Mouse (Mus musculus) liver, adult 2 months (tissue): Measurements from ENCODE around the gene Utp18. TPM values are rescaled to one million over a fixed set of nuclear protein-coding genes. Genes with fewer than 3 reads are reported as not detected.

ENCODE experiments used
- DNase-seq: peaks from one replicate; pipeline ENCODE4 v3.0.0-alpha.2; 2011; ENCODE audit warnings: low read depth, low spot score; ENCODE audit errors: extremely low read depth
- H3K27ac ChIP-seq: fragments of 200-500 bp; replicated peaks from 2 replicates; pipeline ENCODE4 v1.5.1; 2012; ENCODE audit warnings: low read depth, mild to moderate bottlenecking, control low read depth, inconsistent platforms, low read length; ENCODE audit not compliant: insufficient read depth
- H3K27me3 ChIP-seq: fragments of 200-500 bp; 2 replicates; pipeline ENCODE4 v1.6.1; 2012; ENCODE audit warnings: mild to moderate bottlenecking, moderate library complexity, low read length, inconsistent platforms; ENCODE audit not compliant: control insufficient read depth, insufficient read depth
- H3K36me3 ChIP-seq: fragments of 200-500 bp; 2 replicates; pipeline ENCODE4 v1.6.1; 2012; ENCODE audit warnings: low read length, inconsistent platforms; ENCODE audit not compliant: control insufficient read depth, insufficient read depth
- H3K4me1 ChIP-seq: fragments of 200-500 bp; 2 replicates; pipeline ENCODE4 v1.6.1; 2011; ENCODE audit warnings: low read length; ENCODE audit not compliant: control insufficient read depth, insufficient read depth
- H3K4me3 ChIP-seq: fragments of 200-500 bp; 2 replicates; pipeline ENCODE4 v1.5.1; 2011; ENCODE audit warnings: low read depth, mild to moderate bottlenecking, control low read depth, low read length, moderate library complexity; ENCODE audit not compliant: insufficient read depth
- H3K79me2 ChIP-seq: fragments of 200-500 bp; 2 replicates; pipeline ENCODE4 v1.6.1; 2012; ENCODE audit warnings: inconsistent platforms, mild to moderate bottlenecking, low read length, moderate library complexity; ENCODE audit not compliant: control insufficient read depth, insufficient read depth
- H3K9ac ChIP-seq: fragments of 200-500 bp; 2 replicates; pipeline ENCODE4 v1.6.1; 2012; ENCODE audit warnings: low read depth, mild to moderate bottlenecking, control low read depth, inconsistent platforms, low read length
- CTCF ChIP-seq: fragments of 200-500 bp; IDR thresholded peaks from 2 replicates; pipeline ENCODE4 v1.5.1; 2011; ENCODE audit warnings: low read depth, low read length, control low read depth
- POLR2A ChIP-seq: fragments of 200-500 bp; IDR thresholded peaks from 2 replicates; pipeline ENCODE4 v1.6.1; 2011; ENCODE audit warnings: low read length, control low read depth; ENCODE audit not compliant: insufficient read depth; ENCODE audit errors: extremely low read depth
- WGBS: fragments of 180-500 bp; shearing (Covaris S2); methylation state at CpG from one replicate; pipeline ENCODE4 v1.1.7; 2018; 5-methylcytosine and 5-hydroxymethylcytosine counted together
- polyA plus RNA-seq: library from polyadenylated mRNA; depleted of rRNA; stranded (reverse); fragments of >200 nt; gene quantifications from 2 replicates; pipeline ENCODE4 v1.2.3, GENCODE M21; 2012
- total RNA-seq: library from RNA; depleted of rRNA; stranded (reverse); fragments of >200 nt; gene quantifications from 2 replicates; pipeline ENCODE4 v1.2.3, GENCODE M21; 2014

Utp18 gene
- total and polyA plus RNA-seq, 2 experiments = 2.4 to 8.8 TPM

GRCm38 (mm10) chr11:93906834-93907233 is 21.3 kb upstream of the Utp18 start:
- H3K4me3 ChIP-seq = no peak overlapping the region
- H3K9ac ChIP-seq = no peak overlapping the region
- H3K36me3 ChIP-seq = peaks cover 38% of the 10 kb centered on the region
- 87% methylated on average over 4 of the region's 4 CpGs for WGBS
- H3K27me3 ChIP-seq = no peaks in the 10 kb centered on the region
- TF ChIP-seq POLR2A (no peak), CTCF (no peak)
- H3K79me2 ChIP-seq = no peaks in the 10 kb centered on the region; the same call in 1 of the 2 replicates
- H3K27ac ChIP-seq = no peak overlapping the region
- peaks cover 2% of the 10 kb centered on the region; the same call in 1 of the 2 replicates for H3K4me1 ChIP-seq
- no peak for DNase-seq

GRCm38 (mm10) chr11:93897732-93898131 is 12.2 kb upstream of the Utp18 start:
- no peak for DNase-seq
- Histone ChIP-seq H3K4me1 (no peaks in the 10 kb centered on the region), H3K4me3 (no peak overlapping the region), H3K36me3 (no peaks in the 10 kb centered on the region; the same call in 1 of the 2 replicates), H3K79me2 (peaks cover 2% of the 10 kb centered on the region; the same call in 1 of the 2 replicates), H3K27ac (no peak overlapping the region), H3K27me3 (no peaks in the 10 kb centered on the region), H3K9ac (no peak overlapping the region)
- 83% methylated on average over 3 of the region's 3 CpGs for WGBS
- TF ChIP-seq POLR2A = no peak
- TF ChIP-seq CTCF = no peak

GRCm38 (mm10) chr11:93887080-93887447 is 1.5 kb upstream of the Utp18 start:
- 6% methylated on average over 4 of the region's 4 CpGs for WGBS
- no peaks in the 10 kb centered on the region for H3K27me3 ChIP-seq
- TF ChIP-seq POLR2A (no peak), CTCF (no peak)
- peaks cover 16% of the 10 kb centered on the region for H3K79me2 ChIP-seq
- H3K36me3 ChIP-seq = peaks cover 2% of the 10 kb centered on the region
- DNase-seq = no peak
- H3K4me1 ChIP-seq = peaks cover 9% of the 10 kb centered on the region
- no peak overlapping the region for H3K9ac ChIP-seq
- H3K4me3 ChIP-seq = peak overlapping the region; percentile 82; the same call in 1 of the 2 replicates
- no peak overlapping the region for H3K27ac ChIP-seq

- peaks cover 9% of the 10 kb centered on the region for H3K4me1 ChIP-seq
- peak overlapping the region; percentile 82 for H3K4me3 ChIP-seq
- no peaks in the 10 kb centered on the region; the same call in none of the 2 replicates for H3K36me3 ChIP-seq
- 2% methylated on average over 34 of the region's 34 CpGs for WGBS
- TF ChIP-seq CTCF (no peak), POLR2A (no peak)
- no peak for DNase-seq
- H3K27ac ChIP-seq = no peak overlapping the region; the same call in 1 of the 2 replicates
- no peaks in the 10 kb centered on the region for H3K27me3 ChIP-seq
- peak overlapping the region; percentile 82 for H3K9ac ChIP-seq
- H3K79me2 ChIP-seq = peaks cover 14% of the 10 kb centered on the region
Measured at GRCm38 (mm10) chr11:93886411-93887079, 979 bp upstream of the Utp18 start.

GRCm38 (mm10) chr11:93884901-93885571 is 530 bp downstream of the Utp18 start:
- Histone ChIP-seq H3K27me3 (no peaks in the 10 kb centered on the region), H3K4me1 (peaks cover 9% of the 10 kb centered on the region), H3K9ac (peak overlapping the region; percentile 88), H3K36me3 (peaks cover 9% of the 10 kb centered on the region), H3K4me3 (peak overlapping the region; percentile 82), H3K27ac (peak overlapping the region; percentile 65), H3K79me2 (peaks cover 14% of the 10 kb centered on the region)
- under 1% methylated on average over 67 of the region's 81 CpGs for WGBS
- DNase-seq = peak; percentile 69
- 0 out of 2 replicates have a peak, but pooled peaks have one; percentile 41 for TF ChIP-seq POLR2A
- peak; percentile 34 for TF ChIP-seq CTCF

GRCm38 (mm10) chr11:93884068-93884467 is 1.5 kb downstream of the Utp18 start:
- no peak overlapping the region for H3K27ac ChIP-seq
- H3K27me3 ChIP-seq = no peaks in the 10 kb centered on the region
- TF ChIP-seq CTCF (no peak), POLR2A (no peak)
- DNase-seq = no peak
- no peak overlapping the region for H3K4me3 ChIP-seq
- H3K79me2 ChIP-seq = peaks cover 14% of the 10 kb centered on the region
- peaks cover 9% of the 10 kb centered on the region for H3K4me1 ChIP-seq
- no peak overlapping the region for H3K9ac ChIP-seq
- 86% methylated on average over 4 of the region's 4 CpGs for WGBS
- H3K36me3 ChIP-seq = peaks cover 18% of the 10 kb centered on the region
